Mouse (Mus musculus) heart, adult 8-10 months (tissue): ENCODE results near the gene Six4. TPM values are rescaled to one million over a fixed set of nuclear protein-coding genes. Genes with fewer than 3 reads are reported as not detected.
"Not testable (repeated sequence)": the region's sequence is repeated elsewhere in the genome, so short reads cannot be mapped to it uniquely, and the experiment has no call there.

Source experiments
- DNase-seq: peaks from one replicate; pipeline ENCODE4 v3.0.0; 2022; ENCODE audit warnings: low spot score
- total RNA-seq, 4 experiments: library from RNA; stranded (reverse); gene quantifications; 2 replicates each; pipeline ENCODE4 v1.2.4; 2022

The Six4 gene
- total RNA-seq, 4 experiments from 2014 or later = 5.1 to 7.8 (median 6.7) TPM

DNA sequence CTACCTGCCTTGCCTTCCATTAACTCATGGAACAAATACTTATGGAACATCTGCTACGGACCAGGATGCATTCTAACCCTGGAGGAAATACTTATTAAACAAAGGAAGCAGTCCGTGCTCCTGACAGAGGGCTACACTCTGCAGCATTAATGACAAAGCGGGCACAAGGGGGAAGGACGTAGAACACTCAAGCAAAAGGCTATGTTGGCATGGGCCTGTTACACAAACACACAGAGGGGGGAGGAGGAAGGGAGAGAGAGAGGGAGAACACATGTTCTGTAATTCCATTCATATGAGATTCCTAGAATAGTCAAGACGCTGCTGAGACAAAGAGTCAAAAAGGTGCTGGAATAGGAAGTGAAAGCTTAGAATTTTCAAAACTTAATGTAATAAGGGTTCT, 24.8 kb downstream of the Six4 start:
- DNase-seq = no peak

DNA sequence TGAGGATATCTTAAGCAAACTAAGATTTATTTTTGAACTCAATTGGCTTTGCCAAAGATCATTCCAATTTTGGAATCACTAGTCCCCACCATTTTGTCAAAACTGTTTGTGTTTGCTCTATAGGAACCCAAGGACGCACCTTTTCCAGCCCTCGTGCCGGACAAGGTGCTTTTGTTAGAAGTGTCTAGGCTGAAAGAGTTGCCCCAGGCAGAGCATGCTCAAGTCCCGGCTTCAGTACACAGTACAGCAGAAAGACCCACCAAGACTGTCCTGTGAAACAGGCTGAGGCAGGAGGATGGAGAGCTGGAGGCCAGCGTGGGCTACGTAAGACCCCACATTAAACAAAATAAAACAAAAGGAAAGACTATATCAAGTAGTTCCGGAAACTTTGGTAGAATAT, 26.2 kb downstream of the Six4 start:
- DNase-seq = no peak

DNA sequence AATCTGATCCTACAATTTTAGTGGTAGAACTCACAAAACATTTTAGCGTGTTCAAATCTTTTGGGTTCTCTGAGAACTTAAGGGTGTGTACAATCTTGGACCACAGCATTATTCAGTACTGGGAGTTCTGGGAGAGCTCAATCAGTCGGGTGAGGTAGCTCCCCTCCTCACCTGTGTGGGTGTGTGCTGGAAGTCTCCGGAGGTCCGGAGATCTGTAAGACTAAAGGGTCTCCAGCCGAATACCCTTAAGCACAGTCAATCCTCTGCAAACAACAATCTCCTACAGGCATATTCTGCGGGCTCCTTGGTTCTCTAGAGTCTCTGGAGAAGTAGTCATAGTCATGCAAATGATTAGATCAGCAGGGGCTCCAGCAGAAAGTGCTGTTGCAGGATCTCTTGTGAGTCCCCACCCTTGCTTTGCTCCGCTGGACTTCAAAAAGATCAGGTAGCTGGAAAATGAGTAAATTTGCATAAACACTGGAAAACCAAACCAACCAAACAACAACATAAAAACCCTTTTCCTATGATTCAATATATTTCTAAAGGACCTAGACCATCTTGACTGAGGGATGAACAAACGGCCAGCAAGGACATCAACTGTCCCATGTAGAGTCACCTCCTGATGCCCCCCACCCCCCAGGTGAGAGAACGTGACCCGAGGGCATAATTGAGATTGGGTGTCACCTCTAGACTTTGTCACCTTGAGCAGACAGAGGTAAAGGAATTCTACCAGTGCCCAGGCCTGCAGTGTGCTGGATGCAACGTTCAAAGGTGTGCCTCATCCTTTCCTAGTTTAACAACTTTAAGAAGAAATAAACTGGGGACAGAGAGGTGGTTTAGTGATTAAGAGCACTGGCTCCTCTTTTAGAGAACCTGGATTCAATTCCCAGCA, 27.3 kb downstream of the Six4 start:
- no peak for DNase-seq

DNA sequence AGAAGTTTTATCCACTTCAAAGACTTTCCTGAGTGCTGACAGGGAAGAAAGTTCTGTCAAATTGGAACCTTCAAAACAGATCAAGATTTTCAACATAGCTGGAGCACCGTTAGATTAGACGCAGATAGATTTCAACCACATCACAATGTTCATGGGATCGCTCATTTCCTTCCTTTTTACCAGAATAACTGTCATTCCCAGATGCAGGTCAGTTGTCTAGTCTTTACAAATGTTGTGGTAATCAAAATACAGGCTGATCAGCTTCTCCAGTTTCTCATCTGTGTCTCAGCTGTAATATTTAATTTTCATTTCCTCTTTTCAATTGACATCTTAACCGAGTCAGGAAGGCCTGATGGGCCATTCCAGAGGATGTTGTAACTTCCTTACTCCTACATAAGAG, 29.5 kb downstream of the Six4 start:
- no peak for DNase-seq

DNA sequence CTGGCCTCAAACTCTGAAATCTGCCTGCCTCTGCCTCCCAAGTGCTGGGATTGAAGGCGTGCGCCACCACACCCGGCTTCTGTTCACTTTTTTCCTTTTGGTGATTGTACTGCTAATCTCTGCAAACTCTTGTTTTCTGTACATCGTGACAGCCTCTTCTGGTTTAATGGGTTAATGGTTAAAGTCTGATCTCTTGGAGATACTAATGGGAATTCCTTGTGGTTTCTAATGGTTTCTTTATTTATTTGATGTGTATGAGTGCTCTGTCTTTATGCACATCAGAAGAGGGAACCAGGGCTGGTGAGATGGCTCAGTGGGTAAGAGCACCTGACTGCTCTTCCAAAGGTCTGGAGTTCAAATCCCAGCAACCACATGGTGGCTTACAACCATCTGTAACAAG, 31.4 kb downstream of the Six4 start:
- not testable (repeated sequence) for DNase-seq

DNA sequence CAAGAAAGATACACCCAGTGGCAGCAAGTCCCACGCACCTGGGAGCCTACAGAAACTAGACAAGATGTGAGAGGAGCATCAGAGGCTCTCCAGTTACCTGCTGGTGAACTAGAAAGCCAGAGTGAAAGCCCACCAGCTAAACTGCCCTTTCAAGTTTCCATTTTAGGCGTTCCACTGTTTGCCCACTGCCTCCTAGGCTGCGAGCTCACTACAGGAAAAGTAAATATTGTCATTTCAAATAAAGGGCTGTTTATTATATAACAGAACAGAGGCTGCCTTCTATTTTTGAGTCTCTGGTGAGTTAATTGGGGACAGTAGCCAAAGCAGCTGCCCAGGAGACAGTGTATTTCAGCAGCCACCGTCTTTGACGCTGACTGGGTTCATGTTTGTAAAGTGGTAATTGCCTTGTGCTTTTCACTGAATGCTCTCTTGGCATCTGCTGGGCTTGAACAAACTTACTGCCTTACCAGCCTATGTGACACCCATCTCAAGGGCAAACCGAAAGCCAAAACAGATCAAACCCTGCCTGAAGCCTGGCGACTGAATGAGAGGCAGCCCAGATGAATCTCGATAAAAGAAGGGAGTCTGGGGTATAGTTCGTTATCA, 52.3 kb downstream of the Six4 start:
- DNase-seq = no peak

DNA sequence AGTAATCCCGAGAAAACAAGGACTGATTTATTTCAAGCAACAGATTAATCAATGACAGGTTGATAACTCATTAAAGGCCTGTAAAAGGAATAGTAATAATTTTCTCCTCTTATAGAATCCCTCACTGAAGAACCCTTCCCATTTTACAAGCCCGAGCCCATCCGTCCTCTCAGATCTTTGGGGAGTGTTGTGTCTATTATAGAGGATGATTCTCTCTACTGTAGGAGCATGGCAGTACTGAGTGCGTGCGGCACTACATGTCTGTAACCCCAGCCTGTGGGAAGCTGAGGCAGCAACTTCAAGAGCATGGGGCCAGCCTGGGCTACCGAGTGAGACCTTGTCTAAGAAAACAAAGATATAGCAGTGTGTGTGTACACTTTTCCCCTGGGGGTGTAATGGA, 55.8 kb downstream of the Six4 start:
- DNase-seq = no peak

DNA sequence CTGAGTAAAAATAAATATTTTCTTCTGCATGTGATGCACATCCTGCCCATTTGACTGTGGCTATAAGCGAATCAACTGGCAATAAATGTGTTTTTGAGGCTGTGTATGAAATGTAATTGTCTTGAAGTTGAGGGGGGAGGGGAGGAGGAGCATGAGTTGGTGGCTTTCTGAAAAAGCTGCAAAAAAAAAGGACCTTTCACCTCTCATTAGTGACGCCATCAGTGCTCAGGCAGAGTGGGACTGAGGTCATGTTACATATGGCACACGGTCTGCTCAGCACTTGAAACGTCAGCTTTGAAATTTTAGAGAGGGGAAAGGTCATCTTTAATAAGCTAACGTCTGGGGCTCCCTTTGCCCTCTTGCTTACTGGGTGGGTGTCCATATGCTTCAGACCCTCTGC, 57.8 kb downstream of the Six4 start:
- no peak for DNase-seq

DNA sequence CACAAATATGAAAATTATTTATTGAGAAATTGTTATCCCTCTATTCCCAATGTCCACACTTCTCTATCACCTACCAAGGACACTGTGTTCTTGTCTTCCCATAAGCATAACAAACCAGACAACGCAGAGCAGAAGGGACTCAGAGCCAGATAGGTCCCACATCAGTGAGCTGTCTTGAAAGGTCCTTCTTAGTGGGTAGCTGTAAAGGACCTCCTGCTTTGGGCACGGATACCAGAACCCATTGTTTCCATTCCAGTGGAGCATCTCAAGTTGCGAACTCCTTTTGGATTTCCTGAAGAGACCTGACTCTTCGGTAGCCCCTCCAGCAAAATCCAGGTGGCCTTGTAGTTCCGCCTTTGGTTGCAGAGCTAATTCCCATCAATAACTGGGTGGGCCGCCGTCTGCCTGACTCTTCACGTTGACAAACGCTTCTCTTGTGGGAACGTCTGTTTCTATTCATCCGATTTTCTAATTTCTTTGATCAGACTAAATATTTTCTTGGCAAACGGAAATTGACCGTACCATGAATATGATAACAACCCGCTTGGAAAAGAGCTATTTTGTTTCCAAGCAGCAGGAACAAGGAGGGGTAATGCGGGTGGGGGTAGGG, 58.6 kb downstream of the Six4 start:
- DNase-seq = no peak

DNA sequence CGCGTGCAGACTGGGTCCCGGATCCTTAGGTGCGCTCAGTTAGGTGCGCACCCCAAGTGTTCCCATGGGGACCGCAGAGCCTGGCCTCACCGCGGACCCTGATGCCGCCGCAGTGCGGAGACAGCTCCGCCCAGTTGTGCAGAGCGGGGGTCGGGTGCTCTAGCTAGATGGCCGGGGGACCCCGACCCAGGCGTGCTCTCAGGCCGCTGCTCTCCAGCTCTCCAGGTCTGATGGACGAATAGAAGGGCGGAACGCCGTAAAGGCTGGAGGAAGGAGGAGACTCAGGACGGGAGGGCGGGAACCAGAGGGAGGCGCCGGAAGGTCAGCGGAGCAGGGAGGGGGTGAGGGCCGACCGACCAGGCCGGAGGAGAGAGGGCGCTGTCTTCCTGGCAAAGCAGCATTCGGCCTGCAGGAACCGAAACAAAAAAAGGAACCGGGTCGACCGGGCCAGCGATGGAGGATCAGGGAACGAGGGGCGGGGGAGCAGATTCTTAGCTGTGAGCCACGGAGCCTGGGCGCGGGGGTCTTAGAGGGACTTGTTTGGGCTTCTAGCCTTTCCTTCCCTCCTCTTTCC, 59.5 kb downstream of the Six4 start, which contains the start of gene Six1:
Gene Six1 (minus strand): TSS at position 220 of the 574 bp plus-strand sequence.
- peak; percentile 77 for DNase-seq

DNA sequence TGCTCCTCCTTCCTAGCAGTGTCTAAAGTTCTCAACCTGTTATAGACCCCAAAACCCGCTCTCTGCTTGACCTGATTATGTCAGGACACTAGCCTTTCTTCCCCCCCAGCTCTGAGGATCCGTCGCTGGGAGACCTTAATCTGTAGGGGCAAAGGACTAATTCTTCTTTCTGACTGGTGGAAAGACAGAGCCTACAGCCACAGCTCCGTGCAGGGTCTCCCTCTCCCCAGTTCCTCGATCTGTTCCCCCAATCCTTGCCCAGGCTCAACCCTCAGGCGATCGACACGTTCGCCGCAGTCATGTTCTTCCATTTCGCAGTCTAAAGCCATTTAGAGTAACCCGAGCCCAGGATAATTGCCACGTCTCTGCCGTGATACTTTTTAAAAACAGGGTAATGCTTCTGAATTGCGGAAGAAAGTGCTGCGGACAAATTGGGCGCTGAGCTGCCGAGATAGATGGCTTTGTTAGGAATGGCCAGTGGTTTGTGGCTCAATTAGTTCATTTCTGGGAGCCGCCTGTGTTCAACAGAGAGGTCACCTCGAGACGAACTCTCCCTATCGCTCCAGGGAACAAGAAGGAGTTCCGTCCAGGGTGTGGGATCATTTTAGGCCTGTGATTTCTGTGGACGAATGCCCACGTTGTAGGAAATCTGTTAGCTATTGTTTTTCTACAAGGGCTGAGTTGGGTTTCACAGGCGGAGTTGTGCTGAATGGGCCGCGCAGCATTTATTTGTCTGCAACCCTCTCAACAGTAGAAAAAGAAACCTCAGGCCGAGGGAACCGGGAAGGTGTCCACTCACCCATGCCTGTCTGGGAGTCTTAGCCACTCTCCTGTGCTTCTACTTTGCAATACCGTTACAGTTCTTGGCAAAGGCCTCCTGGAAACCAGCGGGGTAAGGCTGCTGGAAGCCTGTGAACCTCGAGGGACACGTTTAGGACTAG, 60.3 kb downstream of the Six4 start:
- no peak for DNase-seq

DNA sequence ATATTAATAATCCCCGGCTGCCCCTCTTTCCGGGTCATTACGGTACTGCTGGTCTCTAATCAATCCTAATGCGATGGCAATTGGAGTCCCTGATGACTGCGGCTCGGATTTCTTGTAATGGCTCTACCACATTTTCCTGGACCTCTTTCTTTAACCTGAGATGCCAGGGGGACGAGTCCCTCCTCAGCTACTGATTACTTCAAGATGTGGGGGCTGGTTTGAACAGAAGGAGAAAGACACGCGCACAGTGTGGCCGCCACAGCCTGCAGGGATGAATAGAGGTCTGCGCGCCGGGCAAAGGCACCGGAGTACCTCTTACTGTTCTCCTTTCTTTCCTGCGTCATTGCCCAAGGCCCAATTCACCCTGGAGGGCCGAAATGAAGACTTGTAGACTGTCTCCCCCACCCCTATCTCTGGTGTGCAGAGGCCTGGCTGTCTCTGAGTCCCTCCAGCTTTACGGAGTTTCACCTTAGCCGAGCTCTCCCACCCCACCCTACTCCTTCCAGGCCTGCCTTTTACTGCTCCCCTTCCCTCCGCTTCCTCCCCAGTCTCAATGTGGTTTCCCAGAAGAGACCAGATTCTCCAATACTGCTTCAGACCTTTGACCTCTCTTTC, 61.1 kb downstream of the Six4 start:
- DNase-seq = no peak

DNA sequence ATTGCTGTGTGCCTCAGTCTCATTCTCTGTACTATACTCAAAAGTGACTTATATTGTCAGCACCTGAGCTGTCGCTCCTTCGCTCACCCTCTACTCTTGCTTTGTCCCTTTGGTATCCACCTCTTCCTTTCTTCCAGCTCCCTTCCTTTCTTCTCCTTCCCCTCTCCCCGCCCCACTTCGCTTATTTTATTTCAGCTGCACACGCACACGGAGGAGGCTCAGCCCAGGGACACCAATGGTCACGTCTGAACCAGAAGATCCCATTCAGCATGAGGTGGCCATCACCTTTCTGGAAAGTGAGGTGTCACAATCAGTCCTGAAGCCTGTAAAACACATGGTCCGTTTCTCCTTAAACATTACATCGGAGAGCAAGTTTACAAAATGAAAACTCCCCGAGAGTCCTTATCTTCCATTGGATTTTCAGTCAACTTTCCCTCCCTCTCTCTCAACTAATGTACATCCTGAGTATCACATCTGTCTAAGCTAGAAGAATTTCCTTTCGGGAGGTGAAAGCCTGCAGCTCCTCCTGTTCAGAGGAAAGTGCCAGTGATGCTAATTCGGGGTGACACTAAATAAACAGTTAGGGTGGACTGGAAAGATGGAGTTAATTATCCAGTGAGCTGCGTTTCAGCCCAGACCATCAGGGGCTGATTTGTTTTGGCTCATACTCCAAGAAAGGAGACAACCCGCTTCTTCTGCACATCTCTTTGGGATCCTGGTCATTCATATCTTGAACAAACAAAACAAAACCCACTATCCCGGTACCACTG, 62.3 kb downstream of the Six4 start:
- DNase-seq = no peak

DNA sequence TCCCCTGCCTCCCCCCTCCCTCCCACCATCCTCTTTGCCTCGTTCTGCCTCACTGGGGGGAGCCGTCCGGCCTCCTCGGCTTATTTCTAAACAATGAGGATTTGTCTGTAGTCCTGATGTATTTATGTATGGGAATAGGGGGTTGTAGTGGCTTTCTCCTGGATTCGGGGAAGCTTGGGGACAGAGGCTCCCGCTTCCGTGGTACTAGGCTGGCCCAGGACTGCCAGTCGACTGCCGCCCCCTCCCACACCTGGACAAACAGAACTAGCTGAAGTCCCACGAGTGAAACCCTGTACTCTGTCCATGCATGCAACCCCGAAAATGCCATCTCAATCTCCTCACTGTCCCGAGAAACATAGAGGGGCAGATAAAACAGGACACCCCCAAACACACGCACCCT, 63.0 kb downstream of the Six4 start:
- DNase-seq = no peak

Other genes with a start within 250 kb of the Six4 start
- gene Six6, start 173.6 kb downstream of the Six4 start, total RNA-seq = not detected
- gene 4930447C04Rik, start 172.7 kb downstream of the Six4 start, total RNA-seq = 1 to 10 TPM in 1 of 4 experiments, under 1 TPM in 3; 0.52 to 1.4 (median 0.74) TPM
- 1 to 10 TPM; 1.6 to 3.6 (median 2.9) TPM for gene Six1, start 59.6 kb downstream of the Six4 start, total RNA-seq
- 10 to 100 TPM; 18.1 to 22.3 (median 20.5) TPM for gene Mnat1, start 10.3 kb upstream of the Six4 start, total RNA-seq
- gene Trmt5, start 173.3 kb upstream of the Six4 start, total RNA-seq = 10 to 100 TPM; 39.5 to 63.8 (median 49.1) TPM
- 1 to 10 TPM; 3.2 to 5.8 (median 4.5) TPM for gene Slc38a6, start 173.3 kb upstream of the Six4 start, total RNA-seq